Mouse (Mus musculus): ENCODE measurements around the gene Sae1.

- TF ChIP-seq CTCF (conservative IDR thresholded peaks at IDR 0.05; ENCODE audit: insufficient read depth, insufficient read length, low read depth, low read length) (no peak), POLR2A (IDR thresholded peaks at IDR 0.05; ENCODE audit: low read depth, low read length) (no peak)
These were observed 19.4 kb upstream of the Sae1 start for GRCm38 (mm10) chr7:16406978-16407377.
